Mouse (Mus musculus) liver, adult 2 months (tissue): ENCODE measurements around the gene Tulp2. TPM values are rescaled to one million over a fixed set of nuclear protein-coding genes. Genes with fewer than 3 reads are reported as not detected.
"Not testable (repeated sequence)": the region's sequence is repeated elsewhere in the genome, so short reads cannot be mapped to it uniquely, and the experiment has no call there.

Source experiments
- DNase-seq: peaks from one replicate; pipeline ENCODE4 v3.0.0-alpha.2; 2011; ENCODE audit warnings: low read depth, low spot score; ENCODE audit errors: extremely low read depth
- H3K27ac ChIP-seq: fragments of 200-500 bp; replicated peaks from 2 replicates; pipeline ENCODE4 v1.5.1; 2012; ENCODE audit warnings: low read depth, mild to moderate bottlenecking, control low read depth, inconsistent platforms, low read length; ENCODE audit not compliant: insufficient read depth
- H3K27me3 ChIP-seq: fragments of 200-500 bp; 2 replicates; pipeline ENCODE4 v1.6.1; 2012; ENCODE audit warnings: mild to moderate bottlenecking, moderate library complexity, low read length, inconsistent platforms; ENCODE audit not compliant: control insufficient read depth, insufficient read depth
- H3K36me3 ChIP-seq: fragments of 200-500 bp; 2 replicates; pipeline ENCODE4 v1.6.1; 2012; ENCODE audit warnings: low read length, inconsistent platforms; ENCODE audit not compliant: control insufficient read depth, insufficient read depth
- H3K4me1 ChIP-seq: fragments of 200-500 bp; 2 replicates; pipeline ENCODE4 v1.6.1; 2011; ENCODE audit warnings: low read length; ENCODE audit not compliant: control insufficient read depth, insufficient read depth
- H3K4me3 ChIP-seq: fragments of 200-500 bp; 2 replicates; pipeline ENCODE4 v1.5.1; 2011; ENCODE audit warnings: low read depth, mild to moderate bottlenecking, control low read depth, low read length, moderate library complexity; ENCODE audit not compliant: insufficient read depth
- H3K79me2 ChIP-seq: fragments of 200-500 bp; 2 replicates; pipeline ENCODE4 v1.6.1; 2012; ENCODE audit warnings: inconsistent platforms, mild to moderate bottlenecking, low read length, moderate library complexity; ENCODE audit not compliant: control insufficient read depth, insufficient read depth
- H3K9ac ChIP-seq: fragments of 200-500 bp; 2 replicates; pipeline ENCODE4 v1.6.1; 2012; ENCODE audit warnings: low read depth, mild to moderate bottlenecking, control low read depth, inconsistent platforms, low read length
- CTCF ChIP-seq: fragments of 200-500 bp; IDR thresholded peaks from 2 replicates; pipeline ENCODE4 v1.5.1; 2011; ENCODE audit warnings: low read depth, low read length, control low read depth
- POLR2A ChIP-seq: fragments of 200-500 bp; IDR thresholded peaks from 2 replicates; pipeline ENCODE4 v1.6.1; 2011; ENCODE audit warnings: low read length, control low read depth; ENCODE audit not compliant: insufficient read depth; ENCODE audit errors: extremely low read depth
- WGBS: fragments of 180-500 bp; shearing (Covaris S2); methylation state at CpG from one replicate; pipeline ENCODE4 v1.1.7; 2018; 5-methylcytosine and 5-hydroxymethylcytosine counted together
- polyA plus RNA-seq: library from polyadenylated mRNA; depleted of rRNA; stranded (reverse); fragments of >200 nt; gene quantifications from 2 replicates; pipeline ENCODE4 v1.2.3, GENCODE M21; 2012
- total RNA-seq: library from RNA; depleted of rRNA; stranded (reverse); fragments of >200 nt; gene quantifications from 2 replicates; pipeline ENCODE4 v1.2.3, GENCODE M21; 2014

The Tulp2 gene
- total and polyA plus RNA-seq, 2 experiments = 0.18 to 0.31 TPM

- TF ChIP-seq POLR2A (no peak), CTCF (0 out of 2 replicates have a peak, but pooled peaks have one; percentile 7)
- H3K36me3 ChIP-seq = peaks cover 3% of the 10 kb centered on the region; the same call in 1 of the 2 replicates
Measured at GRCm38 (mm10) chr7:45526474-45527120, 44.9 kb downstream of the Tulp2 start.

DNA sequence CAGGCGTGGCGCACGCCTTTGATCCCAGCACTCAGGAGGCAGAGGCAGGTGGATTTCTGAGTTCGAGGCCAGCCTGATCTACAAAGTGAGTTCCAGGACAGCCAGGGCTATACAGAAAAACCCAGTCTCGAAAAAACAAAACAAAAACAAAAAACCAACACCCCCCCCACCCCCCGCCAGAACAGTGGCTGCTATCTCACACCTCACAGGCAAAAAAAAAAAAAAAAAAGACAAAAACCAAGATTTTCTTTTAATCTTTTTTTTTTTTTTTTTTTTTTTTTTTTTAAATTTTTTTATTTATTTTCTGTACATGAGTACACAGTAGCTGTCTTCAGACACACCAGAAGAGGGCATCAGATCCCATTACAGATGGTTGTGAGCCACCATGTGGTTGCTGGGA is 45.5 kb downstream of the Tulp2 start:
- not testable (repeated sequence) for H3K9ac ChIP-seq, H3K27ac ChIP-seq, H3K27me3 ChIP-seq, H3K79me2 ChIP-seq, DNase-seq, H3K4me3 ChIP-seq, H3K4me1 ChIP-seq, H3K36me3 ChIP-seq
- WGBS = 91% methylated on average over 6 of the region's 6 CpGs

More at GRCm38 (mm10) chr7:45526474-45527120, 44.9 kb downstream of the Tulp2 start:
- H3K27ac ChIP-seq = peak overlapping the region; percentile 73
- H3K27me3 ChIP-seq = no peaks in the 10 kb centered on the region
- peaks cover 11% of the 10 kb centered on the region for H3K4me1 ChIP-seq
- 12% methylated on average over 7 of the region's 7 CpGs for WGBS
- H3K4me3 ChIP-seq = peak overlapping the region; percentile 86
- H3K79me2 ChIP-seq = peaks cover 8% of the 10 kb centered on the region
- peak overlapping the region; percentile 57 for H3K9ac ChIP-seq
- peak; percentile 72 for DNase-seq

- Histone ChIP-seq H3K4me1 (peaks cover 6% of the 10 kb centered on the region), H3K36me3 (no peaks in the 10 kb centered on the region), H3K27ac (no peak overlapping the region), H3K9ac (no peak overlapping the region), H3K79me2 (peaks cover 8% of the 10 kb centered on the region), H3K27me3 (no peaks in the 10 kb centered on the region), H3K4me3 (no peak overlapping the region)
- TF ChIP-seq POLR2A (no peak), CTCF (no peak)
- DNase-seq = no peak
- 26% methylated on average over 6 of the region's 6 CpGs for WGBS
Measured at GRCm38 (mm10) chr7:45529461-45529860, 47.8 kb downstream of the Tulp2 start.

DNA sequence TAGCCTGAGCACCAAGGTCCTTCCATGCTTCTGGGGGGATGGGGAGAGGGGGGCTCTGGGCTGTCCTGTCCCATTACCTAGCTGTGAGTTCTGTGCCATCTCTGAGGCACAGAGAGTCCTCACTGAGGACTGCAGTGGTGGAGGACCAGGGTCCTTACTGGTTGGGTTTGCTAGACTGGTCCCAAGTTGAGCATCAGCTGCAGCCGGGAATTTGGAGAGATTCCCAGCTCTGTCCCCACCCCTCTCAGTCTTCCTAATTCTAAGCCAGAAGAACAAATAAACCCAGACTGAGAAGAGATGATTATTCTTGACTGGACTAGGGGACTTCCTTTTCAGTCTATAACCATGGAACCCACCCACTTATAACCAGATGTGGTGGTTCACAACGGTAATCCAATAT is 49.0 kb downstream of the Tulp2 start:
- H3K36me3 ChIP-seq = no peaks in the 10 kb centered on the region
- no peak for DNase-seq
- H3K9ac ChIP-seq = no peak overlapping the region
- no peak overlapping the region for H3K4me3 ChIP-seq
- H3K27ac ChIP-seq = no peak overlapping the region
- no peaks in the 10 kb centered on the region; the same call in 1 of the 2 replicates for H3K4me1 ChIP-seq
- TF ChIP-seq CTCF = no peak
- no peak for TF ChIP-seq POLR2A
- no peaks in the 10 kb centered on the region for H3K27me3 ChIP-seq
- no peaks in the 10 kb centered on the region; the same call in 1 of the 2 replicates for H3K79me2 ChIP-seq
- WGBS = 26% methylated on average over 2 of the region's 2 CpGs

- H3K4me3 ChIP-seq = no peak overlapping the region
- 65% methylated on average over 1 of the region's 1 CpGs for WGBS
- no peaks in the 10 kb centered on the region for H3K36me3 ChIP-seq
- H3K79me2 ChIP-seq = no peaks in the 10 kb centered on the region
- no peaks in the 10 kb centered on the region for H3K27me3 ChIP-seq
- no peak overlapping the region for H3K27ac ChIP-seq
- no peak overlapping the region for H3K9ac ChIP-seq
- DNase-seq = peak; percentile 87
- H3K4me1 ChIP-seq = peaks cover 14% of the 10 kb centered on the region
- TF ChIP-seq CTCF = no peak
- TF ChIP-seq POLR2A = no peak
Measured at GRCm38 (mm10) chr7:45535676-45536075, 54.0 kb downstream of the Tulp2 start.

DNA sequence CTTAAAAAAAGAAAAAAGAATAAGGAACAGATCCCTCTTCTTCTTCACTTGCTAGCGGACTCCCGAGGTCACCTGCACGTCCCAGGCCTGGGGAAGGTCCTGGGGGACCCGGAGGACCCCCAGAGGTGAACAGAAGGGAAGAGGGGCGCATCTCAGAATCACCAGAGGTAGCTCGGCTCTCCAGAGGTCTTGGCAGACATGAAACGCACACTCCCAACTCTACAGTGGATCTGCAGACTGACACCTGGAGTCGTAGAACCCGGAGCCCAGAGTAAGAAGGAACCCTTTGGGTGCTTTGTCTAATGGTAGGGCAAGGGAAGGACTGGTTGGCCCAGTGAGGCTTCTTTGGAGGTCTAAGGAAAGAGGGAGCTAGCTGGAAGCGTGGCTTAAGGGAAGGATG is 55.9 kb downstream of the Tulp2 start:
- Histone ChIP-seq H3K9ac (no peak overlapping the region), H3K27me3 (no peaks in the 10 kb centered on the region), H3K27ac (no peak overlapping the region; the same call in 1 of the 2 replicates), H3K79me2 (no peaks in the 10 kb centered on the region), H3K4me1 (peaks cover 14% of the 10 kb centered on the region), H3K4me3 (peak overlapping the region; percentile 58; the same call in 1 of the 2 replicates), H3K36me3 (no peaks in the 10 kb centered on the region)
- no peak for TF ChIP-seq POLR2A
- TF ChIP-seq CTCF = no peak
- 93% methylated on average over 10 of the region's 10 CpGs for WGBS
- DNase-seq = no peak
